Mouse (Mus musculus) liver, embryonic 11.5 days (tissue): ENCODE measurements around the gene Apom. TPM values are rescaled to one million over a fixed set of nuclear protein-coding genes. Genes with fewer than 3 reads are reported as not detected.

ENCODE experiments used
- ATAC-seq: fragments of 200-750 bp; cut with Nextera tagmentation; replicated peaks from 2 replicates; pipeline ENCODE4 v1.8.0; 2017; ENCODE audit warnings: moderate number of reproducible peaks, mild to moderate bottlenecking, moderate TSS enrichment, moderate library complexity; ENCODE audit not compliant: low FRiP score
- DNase-seq: peaks from one replicate; pipeline ENCODE4 v3.0.0-alpha.2; 2017; ENCODE audit warnings: low spot score
- H3K27ac ChIP-seq: fragments of 300-500 bp; sonication (generic); 2 replicates; pipeline ENCODE4 v1.5.1; 2014; ENCODE audit warnings: mild to moderate bottlenecking, low read depth, low read length, control low read depth
- H3K27me3 ChIP-seq: fragments of 300-500 bp; sonication (generic); replicated peaks from 2 replicates; pipeline ENCODE4 v1.6.1; 2014; ENCODE audit warnings: low read length, mixed read lengths; ENCODE audit not compliant: control insufficient read depth, insufficient read depth
- H3K36me3 ChIP-seq: fragments of 300-500 bp; sonication (generic); 2 replicates; pipeline ENCODE4 v1.6.1; 2014; ENCODE audit warnings: mild to moderate bottlenecking, low read length, moderate library complexity, mixed read lengths; ENCODE audit not compliant: control insufficient read depth, insufficient read depth
- H3K4me1 ChIP-seq: fragments of 300-500 bp; sonication (generic); replicated peaks from 2 replicates; pipeline ENCODE4 v1.6.1; 2014; ENCODE audit warnings: low read length, mixed read lengths; ENCODE audit not compliant: control insufficient read depth, insufficient read depth
- H3K4me2 ChIP-seq: fragments of 300-500 bp; sonication (generic); 2 replicates; pipeline ENCODE4 v1.6.1; 2014; ENCODE audit warnings: mild to moderate bottlenecking, control low read depth, moderate library complexity
- H3K4me3 ChIP-seq: fragments of 300-500 bp; sonication (generic); 2 replicates; pipeline ENCODE4 v1.5.1; 2014; ENCODE audit warnings: low read depth, low read length, control low read depth
- H3K9ac ChIP-seq: fragments of 300-500 bp; sonication (generic); 2 replicates; pipeline ENCODE4 v1.6.1; 2014; ENCODE audit warnings: low read depth, low read length, control low read depth
- H3K9me3 ChIP-seq: fragments of 300-500 bp; sonication (generic); 2 replicates; pipeline ENCODE4 v1.6.1; 2016; ENCODE audit warnings: low read length, inconsistent platforms, mixed read lengths; ENCODE audit not compliant: control insufficient read depth
- WGBS: fragments of 180-500 bp; shearing (Covaris S2); extraction: QIAGEN DNeasy Blood & Tissue Kit; methylation state at CpG from one replicate; pipeline ENCODE4 v1.1.7; 2014; 5-methylcytosine and 5-hydroxymethylcytosine counted together
- polyA plus RNA-seq: library from polyadenylated mRNA; unstranded; fragments of >200 nt; fragmentation: Nextera tagmentation; extraction: Ambion mirVana; gene quantifications from 2 replicates; pipeline ENCODE4 v1.2.1, GENCODE M21; 2014

Apom gene
- polyA plus RNA-seq, 1 experiment from 2014 or later = 429 TPM

DNA sequence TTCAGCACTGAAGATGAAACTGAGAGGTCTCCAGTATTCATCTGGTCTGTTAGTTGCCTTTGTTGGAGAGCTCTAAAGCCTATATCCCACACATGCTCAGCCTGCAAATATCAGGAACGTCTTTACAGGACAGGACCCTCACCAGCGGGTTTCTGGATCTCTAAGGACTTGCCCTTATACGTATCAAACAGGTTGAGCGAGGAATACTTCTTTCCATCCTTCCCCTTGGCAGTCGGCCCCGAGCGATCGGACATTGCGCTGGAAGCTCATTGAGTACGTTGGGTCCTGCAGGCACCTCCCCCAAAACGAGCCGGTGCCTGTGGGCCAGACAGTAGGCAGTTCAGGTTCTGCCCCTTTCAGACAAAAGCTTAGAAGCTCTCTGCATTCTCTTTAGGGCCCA lies 30.9 kb upstream of the Apom start:
- peak overlapping the region; percentile 97 for H3K4me2 ChIP-seq
- WGBS = 63% methylated on average over 12 of the region's 12 CpGs
- H3K4me1 ChIP-seq = peaks cover 18% of the 10 kb centered on the region
- no peaks in the 10 kb centered on the region for H3K27me3 ChIP-seq
- no peak for ATAC-seq
- peaks cover 50% of the 10 kb centered on the region for H3K36me3 ChIP-seq
- H3K27ac ChIP-seq = no peak overlapping the region
- peak overlapping the region; percentile 99 for H3K4me3 ChIP-seq
- H3K9ac ChIP-seq = peak overlapping the region; percentile 99
- no peaks in the 10 kb centered on the region for H3K9me3 ChIP-seq
- DNase-seq = no peak

DNA sequence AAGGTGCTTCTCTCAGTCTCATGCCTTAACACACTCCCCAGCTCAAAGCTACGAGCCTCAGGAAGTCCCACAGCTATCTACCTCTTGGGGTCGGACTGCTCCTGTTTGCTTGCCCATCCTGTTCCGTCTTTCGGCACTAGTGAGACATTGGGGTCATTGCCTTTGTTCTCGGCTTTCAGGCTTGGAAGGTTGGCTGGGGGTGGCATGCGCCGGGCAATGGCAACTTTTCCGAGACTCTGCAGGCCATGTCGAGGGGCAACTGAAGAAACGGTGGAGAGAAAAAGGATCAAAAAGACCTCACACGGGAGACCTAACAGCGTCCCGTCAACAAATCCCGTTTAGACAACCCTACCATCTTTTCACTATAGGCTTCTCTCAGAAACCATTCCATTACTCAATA lies 30.3 kb upstream of the Apom start:
- H3K36me3 ChIP-seq = peaks cover 56% of the 10 kb centered on the region
- 81% methylated on average over 14 of the region's 14 CpGs for WGBS
- ATAC-seq (no peak), DNase-seq (no peak)
- H3K27me3 ChIP-seq = no peaks in the 10 kb centered on the region
- H3K4me2 ChIP-seq = peak overlapping the region; percentile 97
- 0 out of 2 replicates have a peak overlapping the region, but pooled peaks have one; percentile 18 for H3K4me3 ChIP-seq
- H3K9me3 ChIP-seq = no peaks in the 10 kb centered on the region
- no peak overlapping the region for H3K27ac ChIP-seq
- peaks cover 18% of the 10 kb centered on the region for H3K4me1 ChIP-seq
- peak overlapping the region; percentile 40 for H3K9ac ChIP-seq

DNA sequence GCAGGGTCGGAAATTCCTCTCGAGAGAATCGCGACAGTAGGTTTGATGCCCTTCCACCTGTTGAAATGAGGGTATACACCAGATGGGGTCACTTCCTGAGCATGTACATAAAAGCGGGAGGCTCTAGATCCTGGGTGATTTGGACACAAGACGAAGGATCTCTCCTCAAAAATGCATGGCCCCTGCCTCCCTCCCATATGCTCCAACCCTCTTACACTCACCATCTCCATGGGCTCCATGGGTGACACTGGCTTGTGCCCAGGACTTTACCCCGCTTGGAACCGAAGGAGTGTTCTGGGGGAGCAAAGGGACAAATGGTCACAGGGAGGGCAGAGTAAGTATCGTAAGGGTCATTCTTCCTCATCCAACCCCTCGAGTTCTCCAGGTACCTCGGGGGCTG lies 29.6 kb upstream of the Apom start:
- 88% methylated on average over 11 of the region's 11 CpGs for WGBS
- peaks cover 63% of the 10 kb centered on the region for H3K36me3 ChIP-seq
- no peaks in the 10 kb centered on the region for H3K9me3 ChIP-seq
- H3K4me2 ChIP-seq = peak overlapping the region; percentile 97
- H3K27me3 ChIP-seq = no peaks in the 10 kb centered on the region
- DNase-seq (no peak), ATAC-seq (no peak)
- H3K4me1 ChIP-seq = peaks cover 18% of the 10 kb centered on the region
- no peak overlapping the region for H3K27ac ChIP-seq
- no peak overlapping the region for H3K9ac ChIP-seq
- peak overlapping the region; percentile 18; the same call in 1 of the 2 replicates for H3K4me3 ChIP-seq

DNA sequence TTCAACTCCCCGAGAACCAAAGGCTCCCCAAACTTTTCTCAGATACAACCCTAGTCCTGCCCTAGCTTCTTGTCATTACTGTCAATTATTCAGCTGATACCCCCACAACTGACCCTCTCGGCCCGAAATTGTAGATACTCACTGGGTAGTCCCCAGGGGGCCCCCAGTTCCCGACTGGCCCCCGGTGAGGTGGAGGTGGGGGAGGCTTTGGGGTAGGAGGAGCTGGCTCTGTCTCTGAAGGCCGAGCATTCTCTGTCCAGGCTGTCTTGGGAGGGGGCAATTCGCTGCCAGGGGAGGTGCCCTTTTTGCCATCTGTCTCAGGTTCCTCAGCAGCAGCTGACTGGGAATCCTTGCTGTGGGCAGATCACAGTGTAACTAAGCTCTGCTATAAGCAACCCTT lies 27.8 kb upstream of the Apom start:
- H3K4me1 ChIP-seq = peaks cover 15% of the 10 kb centered on the region
- H3K27me3 ChIP-seq = no peaks in the 10 kb centered on the region
- no peaks in the 10 kb centered on the region for H3K9me3 ChIP-seq
- DNase-seq = no peak
- H3K4me2 ChIP-seq = no peak overlapping the region
- H3K9ac ChIP-seq = no peak overlapping the region
- no peak overlapping the region for H3K27ac ChIP-seq
- 86% methylated on average over 7 of the region's 7 CpGs for WGBS
- no peak overlapping the region for H3K4me3 ChIP-seq
- peaks cover 79% of the 10 kb centered on the region for H3K36me3 ChIP-seq
- ATAC-seq = no peak

DNA sequence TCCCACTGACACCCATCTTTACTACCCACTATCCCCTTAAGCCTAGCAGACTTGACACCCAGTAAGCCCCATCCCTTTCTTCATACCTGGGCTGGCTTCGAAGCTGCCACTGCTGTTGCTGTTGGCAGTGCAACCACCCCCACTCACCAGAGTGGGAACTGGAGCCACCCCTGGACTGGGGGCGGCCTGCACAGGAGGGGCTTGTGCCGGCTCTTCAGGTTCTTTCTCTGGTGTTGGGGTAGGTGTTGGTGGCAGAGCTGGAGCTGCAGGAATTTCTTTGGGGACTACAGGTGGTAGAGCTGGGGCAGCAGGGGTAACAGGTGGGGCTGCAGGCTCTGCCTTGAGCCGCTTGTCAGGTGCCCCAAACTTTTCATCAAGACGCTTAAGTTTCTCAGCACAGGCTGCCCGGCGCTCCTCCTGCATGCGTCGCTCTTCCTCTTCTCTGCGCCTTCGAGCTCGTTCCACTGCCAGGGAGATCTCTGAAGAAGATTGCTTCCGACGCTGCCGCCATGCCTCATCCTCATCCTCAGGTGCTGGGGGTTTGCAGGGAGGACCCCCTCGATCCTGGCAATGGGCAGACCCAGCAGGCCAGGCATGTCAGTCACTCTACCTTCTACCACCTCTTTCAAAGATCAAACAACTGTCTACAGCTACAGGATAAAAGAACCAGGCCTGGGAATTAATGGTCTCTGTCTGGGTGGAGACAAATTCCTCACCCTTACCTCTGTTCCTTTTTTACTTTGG lies 27.2 kb upstream of the Apom start:
- 95% methylated on average over 16 of the region's 16 CpGs for WGBS
- DNase-seq (no peak), ATAC-seq (no peak)
- Histone ChIP-seq H3K9ac (no peak overlapping the region; the same call in 1 of the 2 replicates), H3K4me2 (no peak overlapping the region), H3K27me3 (no peaks in the 10 kb centered on the region), H3K4me1 (peaks cover 15% of the 10 kb centered on the region), H3K27ac (no peak overlapping the region), H3K4me3 (no peak overlapping the region), H3K9me3 (no peaks in the 10 kb centered on the region), H3K36me3 (peaks cover 85% of the 10 kb centered on the region)

DNA sequence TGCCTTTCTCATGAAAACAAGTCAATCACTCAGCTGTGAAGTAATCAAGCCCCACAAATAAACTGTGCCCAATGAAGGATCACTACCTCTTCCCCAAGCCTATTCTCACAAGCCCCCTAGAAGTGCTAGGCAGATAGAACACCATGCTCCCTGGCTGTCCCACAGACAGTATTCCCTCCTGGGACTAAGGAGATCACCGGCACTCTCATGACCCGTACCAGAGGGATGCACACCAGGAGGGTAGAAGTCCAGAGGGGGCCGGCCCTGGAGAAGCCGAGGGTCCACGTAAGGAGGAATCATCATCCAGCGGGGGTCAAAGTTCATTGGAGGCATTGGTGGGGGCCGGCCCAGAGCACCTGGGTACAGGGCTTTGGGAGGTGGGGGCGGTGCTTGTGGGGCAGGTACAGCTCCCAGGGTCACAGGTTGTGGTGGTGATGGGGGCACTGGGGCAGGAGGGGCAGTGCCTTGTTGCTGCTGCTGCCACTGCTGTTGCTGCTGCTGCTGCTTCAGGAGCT lies 25.9 kb upstream of the Apom start:
- no peak overlapping the region for H3K9ac ChIP-seq
- H3K4me2 ChIP-seq = no peak overlapping the region
- H3K4me3 ChIP-seq = no peak overlapping the region
- peaks cover 11% of the 10 kb centered on the region for H3K4me1 ChIP-seq
- ATAC-seq (no peak), DNase-seq (no peak)
- H3K36me3 ChIP-seq = peaks cover 96% of the 10 kb centered on the region
- H3K27ac ChIP-seq = no peak overlapping the region
- 92% methylated on average over 8 of the region's 8 CpGs for WGBS
- no peaks in the 10 kb centered on the region for H3K27me3 ChIP-seq
- H3K9me3 ChIP-seq = no peaks in the 10 kb centered on the region

DNA sequence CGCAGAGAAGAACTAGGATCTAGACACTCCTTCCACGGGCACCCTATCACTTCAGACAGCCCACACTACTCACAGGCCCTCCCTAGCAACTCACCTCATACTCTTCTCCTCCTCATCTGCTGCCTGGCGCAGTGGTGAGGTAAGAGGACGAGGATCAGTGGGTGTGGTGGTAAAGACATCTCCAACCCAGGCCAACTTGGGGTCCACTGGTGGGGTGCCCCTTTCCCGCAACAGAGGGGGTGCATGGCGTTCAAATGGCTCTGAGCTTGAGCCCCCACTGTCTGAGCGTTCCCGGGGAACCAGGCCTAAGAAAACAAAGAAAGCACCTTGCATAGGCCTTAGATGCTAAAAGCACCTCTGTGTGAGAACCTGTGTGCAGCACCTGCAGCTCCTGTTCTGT lies 25.4 kb upstream of the Apom start:
- Histone ChIP-seq H3K9ac (no peak overlapping the region), H3K27ac (no peak overlapping the region), H3K4me1 (peaks cover 7% of the 10 kb centered on the region), H3K4me2 (no peak overlapping the region), H3K36me3 (peaks cover 98% of the 10 kb centered on the region), H3K27me3 (no peaks in the 10 kb centered on the region), H3K9me3 (no peaks in the 10 kb centered on the region), H3K4me3 (no peak overlapping the region)
- ATAC-seq (no peak), DNase-seq (no peak)
- 93% methylated on average over 8 of the region's 8 CpGs for WGBS

DNA sequence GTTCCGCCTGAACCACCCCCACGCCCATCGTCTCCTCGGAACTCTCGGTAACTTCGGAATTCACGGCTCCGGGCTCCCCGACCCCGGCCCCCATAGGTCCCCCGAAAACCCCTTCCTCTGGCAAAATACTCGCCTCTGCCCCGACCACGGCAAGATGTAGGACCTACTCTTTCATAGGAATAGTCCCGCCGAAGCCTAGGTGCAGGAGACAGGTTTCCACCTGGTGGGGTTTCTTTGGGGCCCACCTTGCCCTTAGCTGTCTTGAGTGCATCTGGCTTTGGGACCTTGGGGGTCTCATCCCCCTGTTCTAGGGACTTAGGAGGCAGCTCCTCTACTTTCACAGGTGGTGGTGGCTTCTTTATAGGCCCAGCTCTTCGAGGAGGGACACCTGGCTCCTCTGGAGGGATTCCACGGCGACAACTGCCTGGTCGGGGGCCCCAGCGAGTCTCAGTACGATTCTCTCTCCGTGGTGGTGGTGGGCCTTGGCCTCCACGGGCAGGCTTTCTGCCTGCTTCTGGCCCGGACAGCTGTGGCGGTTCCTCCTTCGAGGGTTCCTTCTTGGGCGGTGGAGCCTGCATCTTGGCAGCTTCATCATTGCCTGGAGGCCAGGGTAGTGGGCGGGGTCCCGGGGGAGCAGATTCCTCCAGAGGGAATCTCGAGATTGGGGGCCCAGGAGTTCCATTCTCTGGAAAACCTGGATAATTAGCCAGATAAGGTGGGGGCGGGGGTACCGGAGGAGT lies 24.8 kb upstream of the Apom start:
- no peak for ATAC-seq

More for the DNA sequence above, 24.8 kb upstream of the Apom start:
- 91% methylated on average over 33 of the region's 33 CpGs for WGBS
- H3K9ac ChIP-seq = no peak overlapping the region
- no peaks in the 10 kb centered on the region for H3K9me3 ChIP-seq
- peaks cover under 1% of the 10 kb centered on the region; the same call in 1 of the 2 replicates for H3K4me1 ChIP-seq
- H3K27ac ChIP-seq = no peak overlapping the region
- no peak overlapping the region for H3K4me3 ChIP-seq
- H3K4me2 ChIP-seq = no peak overlapping the region
- DNase-seq = no peak
- H3K36me3 ChIP-seq = peaks cover 96% of the 10 kb centered on the region
- H3K27me3 ChIP-seq = no peaks in the 10 kb centered on the region
